Mouse (Mus musculus) stomach, postnatal 0 days (tissue): ENCODE results near the gene Gm21972. TPM values are rescaled to one million over a fixed set of nuclear protein-coding genes. Genes with fewer than 3 reads are reported as not detected.

ENCODE experiments used
- ATAC-seq: fragments of 200-750 bp; cut with Nextera tagmentation; 2 replicates; pipeline ENCODE4 v1.8.0; 2017; ENCODE audit not compliant: low FRiP score, low TSS enrichment
- DNase-seq: peaks from one replicate; pipeline ENCODE4 v3.0.0-alpha.2; 2016; ENCODE audit warnings: low spot score
- H3K27ac ChIP-seq: fragments of 300-500 bp; sonication (generic); replicated peaks from 2 replicates; pipeline ENCODE4 v1.5.1; 2014; ENCODE audit warnings: mild to moderate bottlenecking, control low read depth
- H3K27me3 ChIP-seq: fragments of 300-500 bp; sonication (generic); 2 replicates; pipeline ENCODE4 v1.6.1; 2014; ENCODE audit warnings: low read length; ENCODE audit not compliant: control insufficient read depth, insufficient read depth
- H3K36me3 ChIP-seq: fragments of 300-500 bp; sonication (generic); 2 replicates; pipeline ENCODE4 v1.6.1; 2014; ENCODE audit warnings: low read length, mixed read lengths; ENCODE audit not compliant: control insufficient read depth, insufficient read depth
- H3K4me1 ChIP-seq: fragments of 300-500 bp; sonication (generic); replicated peaks from 2 replicates; pipeline ENCODE4 v1.6.1; 2014; ENCODE audit warnings: antibody characterized with exemption; ENCODE audit not compliant: control insufficient read depth, insufficient read depth
- H3K4me2 ChIP-seq: fragments of 300-500 bp; sonication (generic); replicated peaks from 2 replicates; pipeline ENCODE4 v1.6.1; 2014; ENCODE audit warnings: low read depth, mild to moderate bottlenecking, control low read depth, moderate library complexity
- H3K4me3 ChIP-seq: fragments of 300-500 bp; sonication (generic); 2 replicates; pipeline ENCODE4 v1.5.1; 2014; ENCODE audit warnings: low read depth, low read length, control low read depth
- H3K9ac ChIP-seq: fragments of 300-500 bp; sonication (generic); 2 replicates; pipeline ENCODE4 v1.6.1; 2014; ENCODE audit warnings: mild to moderate bottlenecking, low read length, control low read depth, mixed read lengths
- H3K9me3 ChIP-seq: fragments of 300-500 bp; sonication (generic); 2 replicates; pipeline ENCODE4 v1.6.1; 2016; ENCODE audit warnings: low read length; ENCODE audit not compliant: control insufficient read depth
- CTCF ChIP-seq: IDR thresholded peaks from 2 replicates; pipeline ENCODE4 v1.5.1; 2016; ENCODE audit warnings: antibody characterized with exemption, low read depth, mild to moderate bottlenecking, moderate library complexity
- EP300 ChIP-seq: optimal IDR thresholded peaks from 2 replicates; pipeline ENCODE3; 2016; ENCODE audit warnings: antibody characterized with exemption
- WGBS: fragments of 180-500 bp; shearing (Covaris S2); extraction: QIAGEN DNeasy Blood & Tissue Kit; methylation state at CpG from one replicate; pipeline ENCODE4 v1.1.7; 2014; 5-methylcytosine and 5-hydroxymethylcytosine counted together
- polyA plus RNA-seq: library from polyadenylated mRNA; unstranded; fragments of >200 nt; fragmentation: Nextera tagmentation; extraction: Ambion mirVana; gene quantifications from 2 replicates; pipeline ENCODE4 v1.2.1, GENCODE M21; 2015

Gene Gm21972
- polyA plus RNA-seq, 1 experiment from 2014 or later, result not detected

DNA sequence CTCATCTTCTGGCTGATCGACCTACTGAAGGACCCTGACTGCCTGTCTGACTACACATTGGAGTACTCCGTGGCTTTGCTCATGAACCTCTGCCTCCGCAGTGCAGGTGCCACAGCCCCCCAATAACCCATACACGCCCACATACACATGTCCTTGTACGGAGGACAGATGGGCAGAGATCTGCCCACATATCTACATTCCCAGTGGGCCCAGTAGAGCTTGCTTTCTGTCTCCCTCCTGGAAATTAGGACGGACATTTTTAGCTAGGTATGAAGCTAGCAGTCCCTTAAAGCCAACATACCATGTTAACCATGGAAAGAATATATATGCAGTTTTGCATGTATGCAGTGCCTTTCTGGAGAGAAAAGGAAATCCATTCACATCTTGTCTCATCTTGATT, 64.8 kb downstream of the Gm21972 start:
- TF ChIP-seq CTCF (no peak), EP300 (no peak)
- no peak for DNase-seq
- H3K4me3 ChIP-seq, result no peak overlapping the region
- H3K4me1 ChIP-seq, result no peaks in the 10 kb centered on the region
- H3K4me2 ChIP-seq, result no peak overlapping the region
- H3K36me3 ChIP-seq, result peaks cover 10% of the 10 kb centered on the region; the same call in 1 of the 2 replicates
- H3K27me3 ChIP-seq, result no peaks in the 10 kb centered on the region
- H3K9ac ChIP-seq, result no peak overlapping the region
- ATAC-seq, result no peak
- WGBS, result 93% methylated on average over 6 of the region's 6 CpGs
- H3K9me3 ChIP-seq, result no peaks in the 10 kb centered on the region
- H3K27ac ChIP-seq, result no peak overlapping the region

DNA sequence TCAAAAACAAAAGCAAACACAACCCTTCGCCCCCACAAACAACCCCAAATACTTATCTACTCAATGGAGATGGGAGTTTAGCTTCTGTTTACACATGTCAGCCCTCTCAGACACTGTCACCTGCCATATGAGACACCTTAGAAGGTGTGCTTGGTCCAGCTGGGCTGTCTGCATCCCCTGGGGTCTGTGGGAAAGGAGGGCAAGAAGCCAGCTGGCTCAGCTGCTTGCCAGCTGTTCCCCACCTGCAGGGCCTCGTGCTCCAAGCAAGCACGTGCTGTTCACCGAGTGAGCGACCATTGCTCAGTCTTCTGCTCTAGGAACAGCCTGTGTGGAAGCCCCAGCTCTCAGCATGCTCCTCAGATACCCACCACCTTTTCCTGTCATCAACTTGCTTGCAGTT, 65.6 kb downstream of the Gm21972 start:
- H3K36me3 ChIP-seq, result peaks cover 10% of the 10 kb centered on the region; the same call in 1 of the 2 replicates

DNA sequence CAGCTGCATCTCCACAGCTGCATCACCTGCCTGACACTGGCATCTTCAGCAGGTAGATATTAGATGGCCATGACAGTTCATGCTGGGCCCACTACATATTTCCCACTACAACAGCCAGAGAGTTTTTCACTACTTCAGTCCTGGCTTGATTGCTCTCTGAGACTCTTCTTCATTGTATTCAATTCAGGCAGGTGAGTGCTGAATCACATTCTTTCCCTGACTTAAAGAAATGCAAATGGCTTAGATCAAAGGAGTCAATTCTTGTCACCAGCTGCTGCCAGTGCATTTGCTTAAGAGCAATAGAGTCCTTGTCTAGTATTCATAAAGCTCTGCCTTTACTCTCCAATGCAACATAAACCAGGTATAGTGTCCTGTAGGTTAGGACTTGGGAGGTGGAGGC, 67.9 kb downstream of the Gm21972 start:
- no peak overlapping the region for H3K4me3 ChIP-seq
- H3K36me3 ChIP-seq, result peaks cover 10% of the 10 kb centered on the region; the same call in 1 of the 2 replicates
- no peaks in the 10 kb centered on the region for H3K4me1 ChIP-seq
- no peaks in the 10 kb centered on the region for H3K27me3 ChIP-seq
- no peaks in the 10 kb centered on the region for H3K9me3 ChIP-seq
- TF ChIP-seq EP300, result no peak
- TF ChIP-seq CTCF, result no peak
- H3K27ac ChIP-seq, result no peak overlapping the region
- DNase-seq (no peak), ATAC-seq (no peak)
- H3K9ac ChIP-seq, result no peak overlapping the region
- H3K4me2 ChIP-seq, result no peak overlapping the region

More for the DNA sequence above, 65.6 kb downstream of the Gm21972 start:
- TF ChIP-seq CTCF, result no peak
- no peak for TF ChIP-seq EP300
- no peaks in the 10 kb centered on the region for H3K9me3 ChIP-seq
- H3K27me3 ChIP-seq, result no peaks in the 10 kb centered on the region
- no peak overlapping the region for H3K9ac ChIP-seq
- H3K4me2 ChIP-seq, result no peak overlapping the region
- no peaks in the 10 kb centered on the region for H3K4me1 ChIP-seq
- 69% methylated on average over 5 of the region's 5 CpGs for WGBS
- DNase-seq (no peak), ATAC-seq (no peak)
- H3K27ac ChIP-seq, result no peak overlapping the region
- no peak overlapping the region for H3K4me3 ChIP-seq

DNA sequence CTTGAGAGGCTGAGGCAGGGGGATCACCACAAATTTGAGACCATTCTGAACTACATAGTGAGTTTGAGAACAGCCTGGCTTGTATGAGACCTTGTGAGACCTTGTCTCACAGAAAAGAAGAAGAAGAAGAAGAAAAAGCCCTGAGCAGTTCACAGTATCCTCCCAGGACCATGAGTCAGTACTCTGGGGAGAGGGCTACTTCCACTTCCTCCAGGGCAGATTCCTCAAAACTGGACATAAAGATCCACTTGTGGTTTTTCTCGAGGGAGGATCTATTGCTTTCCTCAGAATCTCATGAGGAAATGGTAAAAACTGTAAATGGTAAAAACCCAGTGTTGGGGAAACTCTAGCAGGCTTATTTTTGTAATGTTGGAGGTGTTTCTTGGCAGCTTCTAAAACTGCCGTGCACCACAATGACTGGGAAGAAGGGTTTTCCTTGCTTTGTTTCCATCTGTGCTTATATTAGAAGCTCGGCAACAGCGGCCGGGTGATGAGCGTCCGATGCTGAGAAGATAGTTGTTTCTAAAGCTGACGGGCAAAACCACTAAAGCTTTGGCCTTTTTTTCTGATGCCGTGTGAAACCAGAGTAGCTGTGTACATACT, 69.3 kb downstream of the Gm21972 start:
- Histone ChIP-seq H3K9me3 (no peaks in the 10 kb centered on the region), H3K9ac (no peak overlapping the region), H3K4me1 (no peaks in the 10 kb centered on the region), H3K4me3 (no peak overlapping the region), H3K36me3 (peaks cover 10% of the 10 kb centered on the region; the same call in 1 of the 2 replicates), H3K4me2 (no peak overlapping the region), H3K27ac (no peak overlapping the region), H3K27me3 (no peaks in the 10 kb centered on the region)
- DNase-seq (no peak), ATAC-seq (no peak)
- TF ChIP-seq EP300, result no peak
- no peak for TF ChIP-seq CTCF
- WGBS, result 74% methylated on average over 9 of the region's 9 CpGs

DNA sequence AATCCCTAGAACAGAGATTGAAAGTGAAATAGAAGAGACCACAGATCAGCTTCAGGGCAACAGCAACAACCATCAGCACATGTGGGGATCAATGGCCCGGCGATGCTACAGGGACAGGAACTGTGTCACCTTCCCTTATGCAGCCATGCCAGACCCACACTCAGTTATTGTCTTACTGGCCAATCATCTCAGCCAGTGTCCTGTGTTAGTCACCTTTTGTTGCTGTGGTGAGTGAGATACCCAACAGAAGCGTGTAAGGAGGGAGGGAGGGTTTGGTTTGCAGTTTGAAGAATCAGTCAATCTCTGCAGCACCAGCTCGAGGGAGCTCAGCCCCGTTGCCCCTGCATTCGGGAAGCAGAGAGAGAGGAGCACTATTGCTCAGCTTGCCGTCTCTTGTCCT, 77.2 kb downstream of the Gm21972 start:
- DNase-seq, result no peak

DNA sequence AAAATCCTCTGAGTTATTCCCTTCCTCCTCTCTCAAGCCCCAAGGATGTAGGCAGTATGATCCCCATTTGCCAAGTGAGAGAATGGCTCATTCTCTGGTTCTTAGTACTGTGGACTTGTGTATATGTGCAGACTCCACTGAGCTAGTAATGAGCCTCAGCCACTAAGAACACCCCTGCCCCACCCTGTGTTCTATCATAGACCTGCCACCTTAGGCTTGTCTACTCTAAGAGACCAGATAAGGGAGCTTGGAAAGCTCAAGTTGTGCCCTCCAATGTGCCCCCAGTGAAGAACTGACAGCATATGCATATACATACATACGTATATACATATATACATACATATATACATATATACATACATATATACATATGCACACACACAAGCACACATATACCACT, 78.1 kb downstream of the Gm21972 start:
- Histone ChIP-seq H3K27me3 (no peaks in the 10 kb centered on the region), H3K9ac (no peak overlapping the region), H3K4me2 (no peak overlapping the region), H3K27ac (no peak overlapping the region), H3K4me1 (no peaks in the 10 kb centered on the region), H3K36me3 (peaks cover 4% of the 10 kb centered on the region), H3K9me3 (no peaks in the 10 kb centered on the region), H3K4me3 (no peak overlapping the region)
- TF ChIP-seq CTCF, result no peak
- no peak for TF ChIP-seq EP300
- DNase-seq (no peak), ATAC-seq (no peak)
- 89% methylated on average over 1 of the region's 1 CpGs for WGBS

More for the DNA sequence above, 77.2 kb downstream of the Gm21972 start:
- TF ChIP-seq CTCF, result no peak
- no peak for TF ChIP-seq EP300
- Histone ChIP-seq H3K9me3 (no peaks in the 10 kb centered on the region), H3K4me1 (no peaks in the 10 kb centered on the region), H3K27me3 (no peaks in the 10 kb centered on the region), H3K36me3 (peaks cover 4% of the 10 kb centered on the region), H3K9ac (no peak overlapping the region), H3K27ac (no peak overlapping the region), H3K4me2 (no peak overlapping the region), H3K4me3 (no peak overlapping the region)
- ATAC-seq, result no peak
- WGBS, result 86% methylated on average over 7 of the region's 7 CpGs

Other genes with a start within 250 kb of the Gm21972 start
- 134 and 147 TPM in 2 replicates for gene Itm2c, start 239.4 kb upstream of the Gm21972 start, polyA plus RNA-seq
- gene 4933407L21Rik, start 205.2 kb upstream of the Gm21972 start, polyA plus RNA-seq, result 0.16 and 0.18 TPM in 2 replicates
- 0.08 and 0.16 TPM in 2 replicates for gene Gpr55, start 172.6 kb upstream of the Gm21972 start, polyA plus RNA-seq
- not detected in 2 replicates for gene Spata3, start 116.8 kb upstream of the Gm21972 start, polyA plus RNA-seq
- 8.0 and 9.1 TPM in 2 replicates for gene 2810459M11Rik, start 87.8 kb upstream of the Gm21972 start, polyA plus RNA-seq
- 86.8 and 90.7 TPM in 2 replicates for gene Psmd1, start 69.2 kb upstream of the Gm21972 start, polyA plus RNA-seq
- 3.0 and 3.1 TPM in 2 replicates for gene Htr2b, start 21.7 kb upstream of the Gm21972 start, polyA plus RNA-seq
- gene Armc9, start 21.1 kb downstream of the Gm21972 start, polyA plus RNA-seq, result 7.3 and 7.9 TPM in 2 replicates
- gene B3gnt7, start 169.2 kb downstream of the Gm21972 start, polyA plus RNA-seq, result 9.3 and 10.9 TPM in 2 replicates
- gene Ncl, start 225.8 kb downstream of the Gm21972 start, polyA plus RNA-seq, result 198 and 202 TPM in 2 replicates